In the genomic region with DNA sequence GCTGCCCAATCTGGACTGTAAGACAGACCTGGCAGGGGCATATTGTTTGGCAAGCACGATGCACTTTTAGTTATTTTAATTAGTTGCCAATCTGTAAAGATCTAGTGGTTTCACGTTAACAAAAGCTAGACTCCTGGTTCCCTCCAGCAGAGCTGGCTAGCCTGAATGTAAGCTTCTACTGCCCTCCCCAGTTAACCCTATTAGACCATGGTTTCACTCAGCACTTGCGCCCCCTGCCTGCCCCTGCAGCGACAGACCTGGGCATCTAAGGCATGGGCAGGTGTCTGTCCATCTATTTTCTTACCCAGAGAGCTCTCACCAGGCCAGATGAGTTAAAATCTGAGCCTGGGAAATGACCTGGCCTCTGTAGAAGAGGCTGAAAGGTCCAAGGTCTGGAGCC, we compare ENCODE assay signal across 9 mouse cellular contexts. TPM values are rescaled to one million over a fixed set of nuclear protein-coding genes. Genes with fewer than 3 reads are reported as not detected.
DNase-seq lines count a peak whose midpoint lies in the region; ATAC-seq lines count a peak whose summit lies in the region.
"Had no signal": no experiment of that assay in that cellular context is flagged by ENCODE, and none has a peak within 500 bp of the region (broad histone marks: within the 10 kb centered on the region; RNA-seq: fewer than 3 reads in every experiment).

No protein-coding gene starts in this region.

- peak; percentile 27 for DNase-seq in cerebellum, adult 8-10 months
- no peak for DNase-seq in cerebellum, adult 9-11 months
- DNase-seq in right cerebral cortex, postnatal 10 days (ENCODE audit: low spot score in 2 of 2), result peak; percentile 62 to 75
- DNase-seq in right cerebral cortex, postnatal 36 days (ENCODE audit: low spot score in 2 of 2), result no peak
- peak; percentile 51 for DNase-seq in embryonic facial prominence, embryonic 10.5 days (ENCODE audit: low spot score)
- DNase-seq in kidney, adult 8-10 months, result peak; percentile 71 to 82
- DNase-seq in midbrain, embryonic 11.5 days (ENCODE audit: low spot score, missing footprints), result peak; percentile 88

- H3K27ac ChIP-seq in embryonic facial prominence, embryonic 10.5 days (replicated peaks), result no peak overlapping the region
- H3K27ac ChIP-seq in midbrain, embryonic 11.5 days (ENCODE audit: low read depth, low read length), result no peak overlapping the region
- H3K27ac ChIP-seq: macrophage had no signal

- peaks cover 60% of the 10 kb centered on the region for H3K27me3 ChIP-seq in embryonic facial prominence, embryonic 10.5 days (replicated peaks; ENCODE audit: low read depth, poor library complexity, severe bottlenecking)
- no peaks in the 10 kb centered on the region; the same call in 1 of the 2 replicates for H3K27me3 ChIP-seq in midbrain, embryonic 11.5 days (ENCODE audit: control insufficient read depth, insufficient read depth, low read length)

- peaks cover 32% of the 10 kb centered on the region for H3K4me1 ChIP-seq in embryonic facial prominence, embryonic 10.5 days
- peaks cover 28% of the 10 kb centered on the region for H3K4me1 ChIP-seq in midbrain, embryonic 11.5 days (ENCODE audit: control insufficient read depth, insufficient read depth, low read length)

- H3K9me3 ChIP-seq in embryonic facial prominence, embryonic 10.5 days, result 0 out of 2 replicates have a peak, but pooled peaks cover 3% of the 10 kb centered on the region
- peaks cover 4% of the 10 kb centered on the region; the same call in 1 of the 2 replicates for H3K9me3 ChIP-seq in midbrain, embryonic 11.5 days (ENCODE audit: control insufficient read depth, low read length)

- peak overlapping the region; percentile 79 for H3K4me2 ChIP-seq in midbrain, embryonic 11.5 days

- H3K36me3 ChIP-seq in embryonic facial prominence, embryonic 10.5 days (replicated peaks), result no peaks in the 10 kb centered on the region
- no peaks in the 10 kb centered on the region for H3K36me3 ChIP-seq in midbrain, embryonic 11.5 days (ENCODE audit: control insufficient read depth, insufficient read depth, low read length)

- H3K9ac ChIP-seq in midbrain, embryonic 11.5 days (ENCODE audit: low read length), result no peak overlapping the region; the same call in 1 of the 2 replicates

- no peak overlapping the region for H3K4me3 ChIP-seq in embryonic facial prominence, embryonic 10.5 days
- peak overlapping the region; percentile 9; the same call in 1 of the 2 replicates for H3K4me3 ChIP-seq in midbrain, embryonic 11.5 days (ENCODE audit: low read depth, low read length)

- ATAC-seq in midbrain, embryonic 11.5 days (ENCODE audit: low FRiP score), result no peak
- ATAC-seq in megakaryocyte, adult 5-6 weeks (ENCODE audit: poor library complexity, severe bottlenecking), result no peak

- WGBS in embryonic facial prominence, embryonic 10.5 days, result 11% methylated on average over 4 of the region's 4 CpGs
- WGBS in midbrain, embryonic 11.5 days, result 5% methylated on average over 4 of the region's 4 CpGs

RNA-seq across cellular contexts. Expression of a gene that starts 4.4 kb away (rescaled TPM):
- 31.0 and 31.3 TPM in 2 replicates for polyA plus RNA-seq in embryonic facial prominence, embryonic 10.5 days (2016; fragmentation: Nextera tagmentation; extraction: Ambion mirVana)
- 128 and 137 TPM in 2 replicates for polyA plus RNA-seq in midbrain, embryonic 11.5 days (2014; fragmentation: Nextera tagmentation; extraction: Ambion mirVana)
- 0.62 TPM in 1 of 2 replicates, not detected in the other for total RNA-seq in megakaryocyte, adult 5-6 weeks (2015)
- total RNA-seq in megakaryocyte, adult 5-6 weeks (2017), result 0.99 and 1.7 TPM in 2 replicates

Comparison
In these comparisons a context has a peak if more than half of its experiments do, and no peak if none do; other contexts are left out.
1. DNase-seq: peak in cerebellum, adult 8-10 months (single experiment), right cerebral cortex, postnatal 10 days (2 of 2), embryonic facial prominence, embryonic 10.5 days (single experiment), kidney, adult 8-10 months (2 of 2) and midbrain, embryonic 11.5 days (single experiment); none in cerebellum, adult 9-11 months (single experiment) and right cerebral cortex, postnatal 36 days (0 of 2).